Mouse (Mus musculus): ENCODE results near the gene Gm21882.
"Not testable (repeated sequence)": the region's sequence is repeated elsewhere in the genome, so short reads cannot be mapped to it uniquely, and the experiment has no call there.

The Gm21882 gene

DNA sequence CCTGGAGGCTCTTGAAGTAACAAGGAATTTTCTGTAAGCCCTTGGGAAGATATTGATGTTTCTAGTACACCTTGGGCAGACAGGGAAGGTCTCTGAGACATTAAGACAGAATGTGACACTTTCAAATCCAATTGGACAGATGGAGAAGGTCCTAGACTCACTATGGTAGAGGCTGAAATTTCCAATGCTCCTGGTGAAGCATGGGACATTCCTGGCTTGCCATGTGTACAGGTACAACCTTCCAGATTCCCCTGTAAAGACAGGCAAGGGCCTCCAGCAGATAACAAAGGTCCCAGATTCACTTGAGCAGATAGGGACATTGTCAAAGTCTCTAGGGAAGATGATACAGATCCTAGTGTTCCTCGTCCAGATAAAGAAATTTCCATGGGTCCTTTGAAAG is at the start of gene Gm21882:
TSS of gene Gm21882 (minus strand) at position 101 of the 400 bp plus-strand sequence.
- in situ Hi-C loops (cut with MboI, MseI) = not testable (repeated sequence)
